Mouse (Mus musculus): ENCODE measurements around the gene Stmn1.

The Stmn1 gene

GRCm38 (mm10) chr4:134514309-134514930 lies 46.3 kb downstream of the Stmn1 start:
- DNase-seq (ENCODE audit: low spot score in 2 of 2), result no peak

- DNase-seq (ENCODE audit: low spot score in 2 of 2), result no peak
These were observed 47.5 kb downstream of the Stmn1 start for GRCm38 (mm10) chr4:134515614-134516013.

GRCm38 (mm10) chr4:134516981-134517380 lies 48.9 kb downstream of the Stmn1 start:
- no peak for DNase-seq (ENCODE audit: low spot score in 2 of 2)

GRCm38 (mm10) chr4:134517719-134518118 lies 49.6 kb downstream of the Stmn1 start:
- DNase-seq (ENCODE audit: low spot score in 2 of 2), result no peak

GRCm38 (mm10) chr4:134518541-134518940 lies 50.4 kb downstream of the Stmn1 start:
- no peak for DNase-seq (ENCODE audit: low spot score in 2 of 2)

- DNase-seq (ENCODE audit: low spot score in 2 of 2), result no peak
These were observed 51.2 kb downstream of the Stmn1 start for GRCm38 (mm10) chr4:134519281-134519680.
